Mouse (Mus musculus): ENCODE measurements around the gene Lyl1.

DNA sequence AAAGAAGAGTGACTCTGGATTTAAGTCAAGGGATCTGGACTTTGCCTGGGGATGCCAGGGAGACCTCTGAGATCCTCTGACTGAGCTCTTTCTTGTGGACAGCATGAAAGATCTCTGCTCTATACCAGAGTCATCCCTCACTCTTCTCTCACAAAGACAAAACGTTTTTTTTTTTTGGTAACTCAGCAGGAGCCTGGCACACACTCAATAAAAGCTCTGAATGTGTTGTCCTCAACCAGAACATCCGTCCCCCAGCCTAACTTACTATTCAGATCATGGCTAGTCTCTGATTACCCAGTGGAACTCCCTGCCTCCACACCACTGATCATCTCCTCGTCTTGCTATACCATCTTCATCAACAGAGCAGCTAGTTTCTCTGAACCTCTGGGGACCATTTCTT, 16.7 kb upstream of the Lyl1 start:
- TF ChIP-seq CTCF (IDR thresholded peaks at IDR 0.05; ENCODE audit: low read depth) (no peak), EP300 (IDR thresholded peaks at IDR 0.05; ENCODE audit: low read depth) (no peak)
